Mouse (Mus musculus) myocyte (in vitro differentiated cells): Measurements from ENCODE around the gene Brwd1.

Experiments
- MAX ChIP-seq: IDR thresholded peaks from one replicate; pipeline ENCODE4 v1.6.1; 2011; ENCODE audit warnings: low read depth, mild to moderate bottlenecking, control low read depth
- POLR2A ChIP-seq: IDR thresholded peaks from one replicate; pipeline ENCODE4 v1.6.1; 2011; ENCODE audit warnings: low read depth, mild to moderate bottlenecking, control low read depth, moderate library complexity; ENCODE audit not compliant: insufficient read length
- POLR2AphosphoS2 ChIP-seq: IDR thresholded peaks from one replicate; pipeline ENCODE4 v1.6.1; 2011; ENCODE audit warnings: low read depth, control low read depth; ENCODE audit not compliant: insufficient read length
- SRF ChIP-seq: IDR thresholded peaks from one replicate; pipeline ENCODE4 v1.6.1; 2011; ENCODE audit warnings: low read depth; ENCODE audit not compliant: control insufficient read depth, insufficient read length
- TCF3 ChIP-seq: IDR thresholded peaks from one replicate; pipeline ENCODE4 v1.6.1; 2011; ENCODE audit warnings: low read depth, control low read depth; ENCODE audit not compliant: insufficient read length
- USF1 ChIP-seq: IDR thresholded peaks from one replicate; pipeline ENCODE4 v1.6.1; 2011; ENCODE audit warnings: low read depth, mild to moderate bottlenecking, control low read depth, moderate library complexity

DNA sequence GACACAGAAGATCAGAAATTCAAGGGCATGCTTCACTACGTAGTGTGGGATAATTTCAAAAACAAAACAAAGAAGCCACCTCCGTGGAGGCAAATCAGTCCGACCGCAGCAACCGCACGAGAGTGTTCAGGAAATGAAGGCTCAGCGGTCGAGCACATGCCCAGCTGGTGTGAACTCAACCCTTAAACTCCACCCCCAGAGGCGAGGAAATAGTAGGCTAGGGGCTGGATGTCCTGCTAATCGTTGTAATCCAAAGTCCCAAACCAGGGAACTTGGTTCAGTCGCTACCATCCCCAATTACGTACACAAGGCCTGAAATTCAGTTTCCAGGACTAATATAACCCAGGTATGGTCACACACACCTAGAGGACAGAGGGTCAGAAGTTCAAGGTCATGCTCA is 4.7 kb upstream of the Brwd1 start:
- TF ChIP-seq POLR2A (no peak), USF1 (no peak), SRF (no peak), TCF3 (no peak), MAX (no peak), POLR2AphosphoS2 (no peak)
